Mouse (Mus musculus): ENCODE data around the gene Socs7. TPM values are rescaled to one million over a fixed set of nuclear protein-coding genes. Genes with fewer than 3 reads are reported as not detected.

Socs7 gene
- polyA plus RNA-seq, 1 experiment from 2014 or later: 7.3 TPM

DNA sequence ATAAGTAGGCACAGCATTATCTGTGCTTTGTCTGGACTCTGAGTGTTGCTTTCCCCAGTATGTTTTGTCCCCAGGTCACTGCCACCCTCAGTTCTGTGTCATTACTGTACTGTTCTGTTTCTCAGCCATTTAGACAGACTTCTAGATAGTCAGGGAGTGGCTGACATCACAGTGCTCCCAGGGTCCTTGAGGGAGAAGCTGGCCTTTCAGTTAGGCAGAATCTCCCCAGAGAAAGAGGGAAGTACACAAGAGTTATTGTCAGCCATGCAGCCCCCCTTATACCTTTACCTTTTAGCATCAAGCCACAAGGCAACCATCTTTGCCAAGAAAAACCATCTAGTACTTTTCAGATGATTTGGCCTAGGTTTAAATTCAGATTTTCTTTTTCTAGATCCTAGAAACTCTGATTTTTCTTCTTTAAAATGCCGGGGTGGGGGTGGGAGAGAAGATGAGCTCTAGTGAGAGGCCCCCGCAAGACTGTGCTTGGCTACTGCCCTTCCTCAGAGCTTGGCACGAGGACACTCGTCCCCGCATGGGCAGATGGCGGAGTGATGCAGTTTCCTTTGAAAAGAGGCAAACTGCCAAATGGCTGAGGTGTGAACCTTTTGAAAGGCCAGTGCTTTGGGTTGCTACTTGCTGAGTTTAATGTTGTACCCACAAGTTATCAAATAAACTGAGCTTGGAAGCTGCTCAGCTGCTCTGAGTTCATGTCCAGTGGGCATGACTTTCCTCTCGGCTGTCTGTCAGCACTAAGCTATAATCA, 8.2 kb downstream of the Socs7 start:
- Histone ChIP-seq H3K4me3 (ENCODE audit: low read length) (no peak overlapping the region), H3K36me3 (ENCODE audit: control insufficient read depth, insufficient read depth, low read length) (no peaks in the 10 kb centered on the region), H3K4me2 (ENCODE audit: low read length) (no peak overlapping the region), H3K9me3 (ENCODE audit: control insufficient read depth, low read length) (no peaks in the 10 kb centered on the region), H3K27ac (ENCODE audit: low read depth, low read length) (0 out of 2 replicates have a peak overlapping the region, but pooled peaks have one; percentile 15), H3K9ac (ENCODE audit: low read depth, low read length) (no peak overlapping the region), H3K27me3 (replicated peaks; ENCODE audit: control insufficient read depth, insufficient read depth, low read length) (no peaks in the 10 kb centered on the region), H3K4me1 (ENCODE audit: control insufficient read depth, insufficient read depth, low read depth, low read length) (peaks cover 12% of the 10 kb centered on the region)
- 52% methylated on average over 7 of the region's 7 CpGs for WGBS
- 0 out of 2 replicates have a peak, but pooled peaks have one; percentile 52 for ATAC-seq

DNA sequence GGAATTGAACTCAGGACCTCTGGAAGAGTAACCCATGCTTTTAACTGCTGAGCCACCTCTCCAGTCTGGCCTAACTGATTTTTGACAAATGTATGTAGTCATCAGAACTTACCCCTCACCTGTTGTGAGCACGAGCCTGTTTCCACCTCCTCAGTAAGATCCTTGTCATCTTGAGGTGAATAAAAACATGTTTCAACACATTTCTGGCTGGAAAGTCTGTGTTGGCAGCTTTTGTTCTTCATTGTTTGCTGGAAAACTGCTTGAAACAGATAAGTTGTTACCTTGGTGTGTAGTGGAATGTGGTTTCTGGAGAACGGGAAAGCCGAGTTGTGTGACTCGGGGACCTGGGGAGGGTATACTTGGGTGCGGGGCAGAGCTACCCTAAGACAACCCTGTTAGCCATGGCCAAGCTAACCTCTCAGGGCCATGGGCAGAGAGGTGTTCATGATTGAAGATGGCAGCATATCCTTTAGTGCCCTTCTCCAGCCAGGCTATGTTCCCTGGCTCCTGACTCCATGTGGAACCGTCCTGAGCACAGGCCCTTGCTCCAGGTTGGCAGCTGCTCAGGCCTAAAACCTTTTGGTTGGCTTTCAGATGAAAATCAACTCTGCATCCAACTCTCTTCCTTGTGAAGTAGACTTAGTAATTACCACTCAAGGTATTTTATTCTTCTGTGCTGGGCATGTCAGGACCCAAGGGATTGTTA, 10.0 kb downstream of the Socs7 start:
- no peaks in the 10 kb centered on the region for H3K27me3 ChIP-seq (replicated peaks; ENCODE audit: control insufficient read depth, insufficient read depth, low read length)
- no peak overlapping the region for H3K4me2 ChIP-seq (ENCODE audit: low read length)
- H3K4me3 ChIP-seq (ENCODE audit: low read length): no peak overlapping the region
- 83% methylated on average over 6 of the region's 6 CpGs for WGBS
- no peaks in the 10 kb centered on the region for H3K9me3 ChIP-seq (ENCODE audit: control insufficient read depth, low read length)
- ATAC-seq: no peak
- peaks cover 4% of the 10 kb centered on the region; the same call in 1 of the 2 replicates for H3K36me3 ChIP-seq (ENCODE audit: control insufficient read depth, insufficient read depth, low read length)
- no peak overlapping the region for H3K9ac ChIP-seq (ENCODE audit: low read depth, low read length)
- no peak overlapping the region for H3K27ac ChIP-seq (ENCODE audit: low read depth, low read length)
- H3K4me1 ChIP-seq (ENCODE audit: control insufficient read depth, insufficient read depth, low read depth, low read length): peaks cover 8% of the 10 kb centered on the region

DNA sequence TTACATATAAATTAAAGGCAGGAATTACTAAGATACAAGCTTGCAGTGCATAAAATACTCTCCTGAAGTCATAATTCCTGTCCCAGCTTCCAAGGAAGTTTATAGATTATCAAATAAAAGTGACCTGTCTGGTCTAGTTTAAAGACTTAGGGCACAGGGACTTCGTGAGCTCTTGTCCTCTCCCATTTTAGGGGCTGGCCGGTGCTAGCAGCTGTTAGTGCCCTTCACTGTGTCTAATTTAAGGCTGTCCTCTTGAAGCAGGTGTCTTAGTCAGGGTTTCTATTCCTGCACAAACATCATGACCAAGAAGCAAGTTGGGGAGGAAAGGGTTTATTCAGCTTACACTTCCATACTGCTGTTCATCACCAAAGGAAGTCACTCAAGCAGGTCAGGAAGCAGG, 11.1 kb downstream of the Socs7 start:
- H3K4me2 ChIP-seq (ENCODE audit: low read length): no peak overlapping the region
- no peak overlapping the region for H3K27ac ChIP-seq (ENCODE audit: low read depth, low read length)
- no peak overlapping the region for H3K9ac ChIP-seq (ENCODE audit: low read depth, low read length)
- H3K36me3 ChIP-seq (ENCODE audit: control insufficient read depth, insufficient read depth, low read length): peaks cover 12% of the 10 kb centered on the region; the same call in 1 of the 2 replicates
- H3K4me1 ChIP-seq (ENCODE audit: control insufficient read depth, insufficient read depth, low read depth, low read length): peaks cover 8% of the 10 kb centered on the region
- no peaks in the 10 kb centered on the region for H3K9me3 ChIP-seq (ENCODE audit: control insufficient read depth, low read length)
- ATAC-seq: no peak
- no peak overlapping the region for H3K4me3 ChIP-seq (ENCODE audit: low read length)
- H3K27me3 ChIP-seq (replicated peaks; ENCODE audit: control insufficient read depth, insufficient read depth, low read length): no peaks in the 10 kb centered on the region
- WGBS: 92% methylated on average over 2 of the region's 2 CpGs

DNA sequence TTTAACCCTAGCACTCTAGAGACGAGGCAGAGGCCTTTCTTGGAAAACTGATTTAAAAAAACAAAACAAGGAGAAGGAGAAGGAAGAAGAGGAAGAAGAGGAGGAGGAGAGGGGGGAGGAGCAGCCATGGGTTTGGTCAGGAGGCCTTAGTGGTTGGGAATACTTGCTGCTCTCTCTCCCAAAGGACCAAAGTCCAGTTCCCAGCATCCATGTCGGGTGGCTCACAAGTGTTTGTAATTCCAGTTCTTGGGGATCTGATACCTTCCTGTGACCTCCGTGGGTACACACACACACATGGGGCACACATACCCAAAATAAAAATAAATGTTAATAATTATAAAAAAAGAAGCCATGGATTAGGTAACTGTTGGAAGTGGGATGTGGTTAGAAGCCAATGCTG, 17.7 kb downstream of the Socs7 start:
- Histone ChIP-seq H3K4me1 (ENCODE audit: control insufficient read depth, insufficient read depth, low read depth, low read length) (no peaks in the 10 kb centered on the region), H3K9ac (ENCODE audit: low read depth, low read length) (no peak overlapping the region), H3K27ac (ENCODE audit: low read depth, low read length) (no peak overlapping the region), H3K4me3 (ENCODE audit: low read length) (no peak overlapping the region), H3K4me2 (ENCODE audit: low read length) (no peak overlapping the region), H3K36me3 (ENCODE audit: control insufficient read depth, insufficient read depth, low read length) (peaks cover 25% of the 10 kb centered on the region), H3K9me3 (ENCODE audit: control insufficient read depth, low read length) (no peaks in the 10 kb centered on the region), H3K27me3 (replicated peaks; ENCODE audit: control insufficient read depth, insufficient read depth, low read length) (no peaks in the 10 kb centered on the region)
- ATAC-seq: no peak
- WGBS: 84% methylated on average over 3 of the region's 3 CpGs

DNA sequence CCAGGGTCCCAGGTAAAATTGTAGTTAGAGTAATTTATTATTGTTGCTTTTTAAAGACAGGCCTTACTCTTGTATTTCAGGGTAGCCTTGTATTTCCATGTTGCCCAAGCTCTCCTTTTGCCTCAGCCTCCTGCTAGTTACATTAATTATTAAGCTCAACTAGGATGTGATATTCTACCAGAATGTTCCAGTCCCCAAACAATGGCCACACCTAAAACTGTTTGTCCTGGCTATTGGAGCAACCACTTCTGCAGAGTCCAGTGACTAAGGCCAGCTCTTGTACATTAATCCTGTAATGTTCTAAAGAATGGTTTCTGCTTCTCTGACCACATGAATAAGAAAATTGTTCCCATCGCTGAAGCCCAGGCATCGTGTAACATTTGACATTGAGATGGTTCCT, 20.7 kb downstream of the Socs7 start:
- ATAC-seq: no peak
- peaks cover 19% of the 10 kb centered on the region for H3K36me3 ChIP-seq (ENCODE audit: control insufficient read depth, insufficient read depth, low read length)
- no peak overlapping the region for H3K4me3 ChIP-seq (ENCODE audit: low read length)
- no peaks in the 10 kb centered on the region for H3K27me3 ChIP-seq (replicated peaks; ENCODE audit: control insufficient read depth, insufficient read depth, low read length)
- H3K4me2 ChIP-seq (ENCODE audit: low read length): no peak overlapping the region
- H3K4me1 ChIP-seq (ENCODE audit: control insufficient read depth, insufficient read depth, low read depth, low read length): no peaks in the 10 kb centered on the region
- no peak overlapping the region for H3K9ac ChIP-seq (ENCODE audit: low read depth, low read length)
- H3K9me3 ChIP-seq (ENCODE audit: control insufficient read depth, low read length): no peaks in the 10 kb centered on the region
- H3K27ac ChIP-seq (ENCODE audit: low read depth, low read length): no peak overlapping the region
- WGBS: 92% methylated on average over 2 of the region's 2 CpGs

DNA sequence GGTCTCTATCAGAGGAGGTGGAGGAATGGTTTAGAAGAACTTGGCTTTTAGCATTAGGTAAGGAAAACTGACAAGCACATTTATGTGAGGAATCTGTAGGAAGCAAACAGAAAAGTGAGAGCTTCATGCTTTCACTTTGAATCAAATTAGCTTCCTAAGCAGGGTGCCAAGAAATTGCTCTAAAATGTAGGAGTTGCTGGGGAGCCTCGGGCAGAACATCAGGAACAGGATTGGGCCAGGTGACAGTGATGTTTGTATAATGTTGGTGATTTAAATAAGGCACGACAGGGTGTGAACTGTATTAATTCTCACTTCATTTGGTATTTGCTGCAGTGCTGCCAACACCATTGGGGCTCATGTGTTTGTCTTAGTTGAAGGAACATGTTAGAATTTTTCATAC, 21.4 kb downstream of the Socs7 start:
- no peaks in the 10 kb centered on the region for H3K9me3 ChIP-seq (ENCODE audit: control insufficient read depth, low read length)
- H3K9ac ChIP-seq (ENCODE audit: low read depth, low read length): no peak overlapping the region
- peaks cover 13% of the 10 kb centered on the region; the same call in 1 of the 2 replicates for H3K36me3 ChIP-seq (ENCODE audit: control insufficient read depth, insufficient read depth, low read length)
- no peaks in the 10 kb centered on the region for H3K4me1 ChIP-seq (ENCODE audit: control insufficient read depth, insufficient read depth, low read depth, low read length)
- no peak overlapping the region for H3K27ac ChIP-seq (ENCODE audit: low read depth, low read length)
- no peaks in the 10 kb centered on the region for H3K27me3 ChIP-seq (replicated peaks; ENCODE audit: control insufficient read depth, insufficient read depth, low read length)
- no peak overlapping the region for H3K4me2 ChIP-seq (ENCODE audit: low read length)
- ATAC-seq: no peak
- no peak overlapping the region for H3K4me3 ChIP-seq (ENCODE audit: low read length)
- WGBS: 62% methylated on average over 2 of the region's 2 CpGs

DNA sequence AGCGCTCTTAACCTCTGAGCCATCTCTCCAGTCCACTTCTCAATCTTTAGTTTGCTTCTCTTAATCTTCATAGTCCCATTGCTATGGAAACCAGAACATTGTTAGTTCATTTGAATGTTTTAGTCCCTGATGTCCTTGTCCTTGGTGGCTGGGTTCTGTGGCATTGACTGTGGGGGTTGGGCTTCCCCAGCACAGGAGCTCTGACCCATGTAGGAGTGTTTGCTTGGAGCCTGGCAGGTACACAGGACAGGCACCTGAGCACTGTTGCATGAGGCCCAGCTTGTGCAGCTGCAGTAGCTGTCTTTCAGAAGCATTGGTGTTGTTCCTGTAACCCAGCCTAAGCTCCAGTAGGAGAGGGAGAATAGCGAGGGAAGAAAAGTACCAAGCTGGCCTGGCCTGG, 25.5 kb downstream of the Socs7 start:
- no peak overlapping the region for H3K9ac ChIP-seq (ENCODE audit: low read depth, low read length)
- no peak overlapping the region for H3K4me3 ChIP-seq (ENCODE audit: low read length)
- no peaks in the 10 kb centered on the region; the same call in 1 of the 2 replicates for H3K4me1 ChIP-seq (ENCODE audit: control insufficient read depth, insufficient read depth, low read depth, low read length)
- H3K27ac ChIP-seq (ENCODE audit: low read depth, low read length): no peak overlapping the region
- H3K36me3 ChIP-seq (ENCODE audit: control insufficient read depth, insufficient read depth, low read length): peaks cover 23% of the 10 kb centered on the region
- no peak overlapping the region for H3K4me2 ChIP-seq (ENCODE audit: low read length)
- 92% methylated on average over 2 of the region's 2 CpGs for WGBS
- H3K9me3 ChIP-seq (ENCODE audit: control insufficient read depth, low read length): no peaks in the 10 kb centered on the region
- no peak for ATAC-seq
- H3K27me3 ChIP-seq (replicated peaks; ENCODE audit: control insufficient read depth, insufficient read depth, low read length): no peaks in the 10 kb centered on the region

DNA sequence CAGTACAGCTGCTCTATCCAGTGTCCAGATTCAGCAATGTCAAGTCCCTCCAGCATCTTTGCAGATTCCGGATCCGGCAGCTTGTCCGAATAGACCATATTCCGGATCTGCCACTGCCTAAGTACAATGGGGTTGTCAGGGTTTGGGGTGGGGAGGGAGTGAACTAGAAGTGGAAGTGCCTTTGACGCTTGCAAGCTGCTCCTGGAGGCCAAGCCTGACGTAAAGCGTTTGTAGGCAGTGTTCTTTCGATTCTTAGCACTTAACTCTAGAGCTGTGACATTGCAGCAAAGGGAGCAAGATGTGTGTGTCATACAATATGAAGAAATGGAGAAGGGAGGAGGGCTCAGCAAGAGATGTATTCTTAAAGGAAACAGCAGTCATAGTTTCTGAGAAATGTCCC, 26.8 kb downstream of the Socs7 start:
- Histone ChIP-seq H3K4me3 (ENCODE audit: low read length) (no peak overlapping the region), H3K9me3 (ENCODE audit: control insufficient read depth, low read length) (no peaks in the 10 kb centered on the region), H3K4me2 (ENCODE audit: low read length) (no peak overlapping the region), H3K4me1 (ENCODE audit: control insufficient read depth, insufficient read depth, low read depth, low read length) (no peaks in the 10 kb centered on the region; the same call in 1 of the 2 replicates), H3K36me3 (ENCODE audit: control insufficient read depth, insufficient read depth, low read length) (peaks cover 27% of the 10 kb centered on the region), H3K27me3 (replicated peaks; ENCODE audit: control insufficient read depth, insufficient read depth, low read length) (no peaks in the 10 kb centered on the region), H3K27ac (ENCODE audit: low read depth, low read length) (no peak overlapping the region), H3K9ac (ENCODE audit: low read depth, low read length) (no peak overlapping the region)
- WGBS: 92% methylated on average over 8 of the region's 8 CpGs
- no peak for ATAC-seq

DNA sequence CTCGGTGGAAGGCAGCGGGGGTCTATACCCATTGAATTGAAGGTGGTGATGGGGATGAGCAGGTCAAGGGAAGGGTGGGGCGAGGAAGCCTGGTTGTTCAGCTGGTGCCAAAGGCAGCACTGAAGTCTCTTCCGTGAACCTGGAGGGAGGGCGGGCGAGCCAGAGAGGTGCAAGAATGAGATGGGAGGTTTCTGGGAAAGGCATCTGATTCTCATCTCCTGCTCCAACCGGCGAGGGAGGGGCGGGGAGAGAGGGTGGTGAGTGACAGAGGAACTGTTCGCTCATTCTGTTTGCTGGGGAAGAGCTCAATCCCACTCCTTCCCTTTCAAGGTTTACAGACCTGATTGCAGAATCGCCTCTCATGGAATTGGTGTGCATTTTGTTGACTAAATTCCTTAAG, 31.3 kb downstream of the Socs7 start:
- ATAC-seq: no peak
- 79% methylated on average over 11 of the region's 11 CpGs for WGBS
- Histone ChIP-seq H3K27me3 (replicated peaks; ENCODE audit: control insufficient read depth, insufficient read depth, low read length) (no peaks in the 10 kb centered on the region), H3K27ac (ENCODE audit: low read depth, low read length) (no peak overlapping the region), H3K9me3 (ENCODE audit: control insufficient read depth, low read length) (no peaks in the 10 kb centered on the region), H3K36me3 (ENCODE audit: control insufficient read depth, insufficient read depth, low read length) (peaks cover 35% of the 10 kb centered on the region), H3K9ac (ENCODE audit: low read depth, low read length) (no peak overlapping the region), H3K4me1 (ENCODE audit: control insufficient read depth, insufficient read depth, low read depth, low read length) (no peaks in the 10 kb centered on the region; the same call in 1 of the 2 replicates), H3K4me2 (ENCODE audit: low read length) (no peak overlapping the region), H3K4me3 (ENCODE audit: low read length) (no peak overlapping the region)

Measured in hindbrain, embryonic 16.5 days (tissue).